Mouse (Mus musculus): ENCODE measurements around the gene Fermt2. TPM values are rescaled to one million over a fixed set of nuclear protein-coding genes. Genes with fewer than 3 reads are reported as not detected.
A peak's percentile ranks its signal among the peaks of the same experiment; 100 is the strongest.

Fermt2 gene
- polyA plus RNA-seq, 1 experiment from 2014 or later = 65.8 TPM

DNA sequence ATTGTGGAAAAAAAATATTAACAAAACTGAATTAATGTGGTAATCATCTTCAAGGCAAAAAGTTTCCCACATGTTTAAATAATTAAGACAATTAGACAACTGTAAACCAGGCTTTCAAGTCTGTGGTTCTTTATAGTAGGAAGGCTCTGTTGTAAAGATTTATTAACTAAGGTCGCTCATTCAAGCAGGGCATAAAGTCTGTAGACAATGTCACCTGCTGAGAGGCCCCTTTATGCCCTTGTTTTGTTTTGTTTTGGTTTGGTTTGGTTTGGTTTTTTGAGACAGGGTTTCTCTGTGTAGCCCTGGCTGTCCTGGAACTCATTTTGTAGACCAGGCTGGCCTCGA, 91.0 kb downstream of the Fermt2 start:
- no peaks in the 10 kb centered on the region for H3K36me3 ChIP-seq (ENCODE audit: control insufficient read depth, insufficient read depth, low read length)
- H3K27me3 ChIP-seq (ENCODE audit: control insufficient read depth, insufficient read depth, low read length) = no peaks in the 10 kb centered on the region
- WGBS = 82% methylated on average over 2 of the region's 2 CpGs
- no peaks in the 10 kb centered on the region for H3K9me3 ChIP-seq (ENCODE audit: control insufficient read depth, low read length)
- no peak overlapping the region for H3K27ac ChIP-seq (ENCODE audit: low read depth, low read length)
- H3K9ac ChIP-seq (ENCODE audit: low read length) = no peak overlapping the region
- peak; percentile 21 for DNase-seq (ENCODE audit: low spot score, missing footprints)
- no peak overlapping the region for H3K4me3 ChIP-seq (ENCODE audit: low read depth, low read length)
- ATAC-seq (ENCODE audit: low FRiP score) = no peak
- no peaks in the 10 kb centered on the region for H3K4me1 ChIP-seq (ENCODE audit: control insufficient read depth, insufficient read depth, low read length)
- H3K4me2 ChIP-seq = no peak overlapping the region

DNA sequence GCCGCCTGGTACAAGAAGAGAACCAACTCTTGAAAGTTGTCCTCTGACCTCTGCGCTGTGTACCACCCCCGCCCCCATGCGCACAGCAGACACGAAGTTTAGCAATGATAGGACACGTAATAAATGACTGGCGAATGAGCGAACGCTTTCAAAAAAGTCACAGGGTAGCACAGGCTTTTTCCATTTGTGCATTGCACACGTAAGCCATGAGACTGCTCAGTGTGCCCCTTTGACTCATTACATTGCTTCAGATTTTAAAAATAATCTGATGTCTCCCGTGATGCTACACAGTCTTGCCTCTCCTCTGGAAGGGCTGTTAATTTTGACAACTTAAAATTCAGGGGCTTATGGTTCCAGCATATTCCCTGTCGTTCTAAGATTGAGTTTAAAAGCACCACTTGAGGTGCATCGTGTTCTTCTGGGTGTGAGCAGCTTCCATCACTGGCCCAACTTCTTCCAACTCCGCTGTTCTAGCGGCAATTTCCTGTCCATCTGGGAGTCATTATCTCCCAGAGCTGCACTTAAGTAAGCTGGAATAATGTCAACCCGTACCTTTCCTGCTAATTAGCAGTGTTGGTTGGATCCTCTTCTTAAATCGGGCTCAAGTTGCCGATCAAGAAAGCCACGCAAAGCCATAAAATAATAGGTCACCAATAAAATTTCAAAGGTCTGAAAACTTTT, 91.5 kb downstream of the Fermt2 start:
- H3K27me3 ChIP-seq (ENCODE audit: control insufficient read depth, insufficient read depth, low read length) = no peaks in the 10 kb centered on the region
- no peak overlapping the region for H3K27ac ChIP-seq (ENCODE audit: low read depth, low read length)
- ATAC-seq (ENCODE audit: low FRiP score) (no peak), DNase-seq (ENCODE audit: low spot score, missing footprints) (peak; percentile 81)
- no peak overlapping the region for H3K4me2 ChIP-seq
- 83% methylated on average over 19 of the region's 19 CpGs for WGBS
- H3K9me3 ChIP-seq (ENCODE audit: control insufficient read depth, low read length) = no peaks in the 10 kb centered on the region
- H3K36me3 ChIP-seq (ENCODE audit: control insufficient read depth, insufficient read depth, low read length) = no peaks in the 10 kb centered on the region
- no peak overlapping the region for H3K4me3 ChIP-seq (ENCODE audit: low read depth, low read length)
- H3K9ac ChIP-seq (ENCODE audit: low read length) = no peak overlapping the region
- no peaks in the 10 kb centered on the region for H3K4me1 ChIP-seq (ENCODE audit: control insufficient read depth, insufficient read depth, low read length)

DNA sequence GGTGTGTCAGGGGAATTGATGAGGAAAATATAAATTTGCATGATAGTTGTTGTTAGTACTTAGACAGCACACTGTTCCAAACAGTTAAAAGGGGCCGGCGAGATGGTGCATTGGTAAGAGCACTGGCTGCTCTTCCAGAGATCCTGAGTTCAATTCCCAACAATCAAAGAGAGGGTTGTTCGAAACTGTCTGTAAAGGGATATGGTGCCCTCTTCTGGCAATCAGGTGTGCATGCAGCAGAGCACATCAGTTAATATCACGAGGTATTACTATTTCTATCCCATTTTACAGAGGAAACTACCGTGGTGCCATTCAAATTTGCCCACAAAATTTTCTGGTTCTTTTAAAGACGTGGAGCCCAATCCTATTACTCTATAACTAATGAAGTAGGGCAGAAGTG, 95.7 kb downstream of the Fermt2 start:
- no peaks in the 10 kb centered on the region for H3K27me3 ChIP-seq (ENCODE audit: control insufficient read depth, insufficient read depth, low read length)
- H3K4me2 ChIP-seq = no peak overlapping the region
- DNase-seq (ENCODE audit: low spot score, missing footprints) (no peak), ATAC-seq (ENCODE audit: low FRiP score) (no peak)
- H3K9me3 ChIP-seq (ENCODE audit: control insufficient read depth, low read length) = peaks cover 4% of the 10 kb centered on the region; the same call in 1 of the 2 replicates
- no peaks in the 10 kb centered on the region for H3K36me3 ChIP-seq (ENCODE audit: control insufficient read depth, insufficient read depth, low read length)
- no peaks in the 10 kb centered on the region for H3K4me1 ChIP-seq (ENCODE audit: control insufficient read depth, insufficient read depth, low read length)
- no peak overlapping the region for H3K4me3 ChIP-seq (ENCODE audit: low read depth, low read length)
- WGBS = 72% methylated on average over 6 of the region's 6 CpGs
- H3K9ac ChIP-seq (ENCODE audit: low read length) = no peak overlapping the region
- no peak overlapping the region for H3K27ac ChIP-seq (ENCODE audit: low read depth, low read length)

DNA sequence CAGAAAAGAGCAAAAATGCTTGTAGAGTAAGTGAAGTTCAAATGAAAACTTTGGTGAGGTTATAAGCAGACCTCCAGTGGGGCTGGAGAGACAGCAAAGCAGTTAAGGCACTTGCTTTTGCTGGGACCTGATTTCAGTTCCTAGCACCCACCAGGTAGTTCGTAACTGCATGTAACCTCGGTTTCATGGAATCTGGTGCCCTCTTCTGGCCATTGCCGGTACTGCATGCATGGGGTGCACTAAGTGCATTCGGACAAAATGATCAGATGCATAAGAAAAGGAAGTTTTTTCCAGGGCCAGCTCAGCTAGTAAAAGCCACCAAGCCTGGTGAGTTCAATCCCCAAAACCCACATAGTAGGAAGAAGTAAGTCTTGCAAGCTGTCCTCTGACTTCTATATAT, 97.9 kb downstream of the Fermt2 start:
- ATAC-seq (ENCODE audit: low FRiP score) (no peak), DNase-seq (ENCODE audit: low spot score, missing footprints) (no peak)
- no peak overlapping the region for H3K4me2 ChIP-seq
- peaks cover 4% of the 10 kb centered on the region; the same call in 1 of the 2 replicates for H3K9me3 ChIP-seq (ENCODE audit: control insufficient read depth, low read length)
- H3K36me3 ChIP-seq (ENCODE audit: control insufficient read depth, insufficient read depth, low read length) = no peaks in the 10 kb centered on the region
- WGBS = 76% methylated on average over 4 of the region's 4 CpGs
- no peak overlapping the region for H3K4me3 ChIP-seq (ENCODE audit: low read depth, low read length)
- H3K27me3 ChIP-seq (ENCODE audit: control insufficient read depth, insufficient read depth, low read length) = no peaks in the 10 kb centered on the region
- H3K9ac ChIP-seq (ENCODE audit: low read length) = no peak overlapping the region
- H3K27ac ChIP-seq (ENCODE audit: low read depth, low read length) = no peak overlapping the region
- no peaks in the 10 kb centered on the region for H3K4me1 ChIP-seq (ENCODE audit: control insufficient read depth, insufficient read depth, low read length)

DNA sequence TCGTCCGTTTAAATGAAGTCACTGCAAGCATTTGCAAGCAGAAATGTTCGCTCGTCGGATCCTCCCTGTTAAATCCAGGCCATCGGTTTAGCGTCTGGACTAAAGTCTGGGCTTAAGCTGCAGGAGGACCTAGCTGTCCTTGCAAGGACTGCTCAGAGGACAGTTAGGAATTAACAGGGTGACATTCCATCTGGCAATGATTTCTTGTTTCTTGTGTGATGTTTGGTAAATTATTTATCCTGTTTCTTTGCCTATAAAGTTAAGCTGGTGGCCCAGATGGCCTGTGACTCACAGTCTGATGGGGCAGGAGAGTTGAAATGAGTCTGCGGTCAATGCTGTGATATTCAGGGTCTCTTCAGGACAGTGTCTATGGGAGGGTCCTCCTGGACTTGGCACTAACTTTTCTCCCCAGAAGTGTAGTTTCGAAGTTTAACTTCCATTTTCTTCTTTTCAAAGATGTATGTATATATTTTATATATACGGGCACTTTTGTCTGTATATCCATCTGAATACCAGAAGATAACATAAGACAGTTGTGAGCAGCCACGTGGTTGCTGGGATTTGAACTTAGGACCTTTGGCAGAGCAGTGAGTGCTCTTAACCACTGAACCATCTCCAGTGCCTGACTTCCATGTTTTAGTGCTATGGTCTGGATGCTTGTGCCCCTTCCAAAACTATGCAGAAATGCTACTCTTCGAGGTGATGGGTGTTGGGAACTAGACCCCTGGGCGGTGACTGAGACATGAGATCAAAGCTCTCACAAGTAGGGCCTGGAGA, 99.7 kb downstream of the Fermt2 start:
- Histone ChIP-seq H3K4me1 (ENCODE audit: control insufficient read depth, insufficient read depth, low read length) (no peaks in the 10 kb centered on the region), H3K4me2 (no peak overlapping the region), H3K9me3 (ENCODE audit: control insufficient read depth, low read length) (peaks cover 4% of the 10 kb centered on the region; the same call in 1 of the 2 replicates), H3K36me3 (ENCODE audit: control insufficient read depth, insufficient read depth, low read length) (no peaks in the 10 kb centered on the region), H3K4me3 (ENCODE audit: low read depth, low read length) (no peak overlapping the region), H3K9ac (ENCODE audit: low read length) (no peak overlapping the region), H3K27me3 (ENCODE audit: control insufficient read depth, insufficient read depth, low read length) (no peaks in the 10 kb centered on the region), H3K27ac (ENCODE audit: low read depth, low read length) (no peak overlapping the region)
- no peak for DNase-seq (ENCODE audit: low spot score, missing footprints)
- 90% methylated on average over 13 of the region's 13 CpGs for WGBS
- ATAC-seq (ENCODE audit: low FRiP score) = no peak

DNA sequence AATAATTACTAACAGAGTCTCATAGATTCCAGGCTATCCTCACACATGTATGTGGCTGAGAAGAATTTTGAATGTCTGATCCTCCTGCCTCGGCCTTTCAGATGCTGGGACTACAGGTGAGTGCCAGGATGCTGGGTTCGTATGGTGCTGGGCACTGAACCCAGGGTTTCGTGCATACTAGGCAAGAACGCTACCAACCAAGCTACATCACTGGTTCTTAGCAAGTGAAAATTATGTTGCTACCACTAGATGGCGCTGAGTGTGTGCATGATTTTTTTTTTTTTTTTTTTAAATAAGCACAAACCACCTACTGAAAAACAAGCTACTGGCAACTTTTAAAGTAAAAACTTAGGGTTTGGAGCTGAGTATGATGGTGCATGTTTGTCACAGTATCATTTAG, 106.7 kb downstream of the Fermt2 start:
- Histone ChIP-seq H3K36me3 (ENCODE audit: control insufficient read depth, insufficient read depth, low read length) (no peaks in the 10 kb centered on the region), H3K27me3 (ENCODE audit: control insufficient read depth, insufficient read depth, low read length) (no peaks in the 10 kb centered on the region), H3K9ac (ENCODE audit: low read length) (no peak overlapping the region), H3K4me2 (no peak overlapping the region), H3K27ac (ENCODE audit: low read depth, low read length) (no peak overlapping the region), H3K4me3 (ENCODE audit: low read depth, low read length) (no peak overlapping the region), H3K9me3 (ENCODE audit: control insufficient read depth, low read length) (no peaks in the 10 kb centered on the region), H3K4me1 (ENCODE audit: control insufficient read depth, insufficient read depth, low read length) (no peaks in the 10 kb centered on the region)
- 14% methylated on average over 5 of the region's 5 CpGs for WGBS
- DNase-seq (ENCODE audit: low spot score, missing footprints) = peak; percentile 92
- ATAC-seq (ENCODE audit: low FRiP score) = peak; percentile 44; the same call in 1 of the 2 replicates

DNA sequence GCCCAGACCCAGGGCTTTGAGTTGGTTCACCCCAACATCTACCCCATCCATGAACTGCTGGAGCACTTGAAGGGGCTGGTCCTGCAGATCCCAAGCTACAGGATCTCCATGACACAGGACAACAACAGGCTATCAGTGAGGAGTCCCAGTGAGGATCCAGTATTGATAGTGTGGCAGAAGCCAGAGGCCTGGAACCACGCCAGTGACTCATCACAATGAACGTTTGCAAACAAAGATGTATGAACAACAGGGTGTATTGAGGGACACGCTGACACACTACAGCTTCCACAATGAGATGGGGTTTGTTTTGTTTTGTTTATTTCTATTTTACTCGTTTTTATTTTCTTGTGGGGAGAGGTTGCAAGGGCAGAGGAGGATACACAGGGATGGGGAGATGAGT, 107.5 kb downstream of the Fermt2 start:
- H3K27me3 ChIP-seq (ENCODE audit: control insufficient read depth, insufficient read depth, low read length) = no peaks in the 10 kb centered on the region
- ATAC-seq (ENCODE audit: low FRiP score) (no peak), DNase-seq (ENCODE audit: low spot score, missing footprints) (no peak)
- H3K4me1 ChIP-seq (ENCODE audit: control insufficient read depth, insufficient read depth, low read length) = no peaks in the 10 kb centered on the region
- no peak overlapping the region for H3K27ac ChIP-seq (ENCODE audit: low read depth, low read length)
- WGBS = 75% methylated on average over 4 of the region's 4 CpGs
- no peaks in the 10 kb centered on the region for H3K36me3 ChIP-seq (ENCODE audit: control insufficient read depth, insufficient read depth, low read length)
- H3K9ac ChIP-seq (ENCODE audit: low read length) = no peak overlapping the region
- H3K4me2 ChIP-seq = no peak overlapping the region
- no peaks in the 10 kb centered on the region for H3K9me3 ChIP-seq (ENCODE audit: control insufficient read depth, low read length)
- H3K4me3 ChIP-seq (ENCODE audit: low read depth, low read length) = no peak overlapping the region

DNA sequence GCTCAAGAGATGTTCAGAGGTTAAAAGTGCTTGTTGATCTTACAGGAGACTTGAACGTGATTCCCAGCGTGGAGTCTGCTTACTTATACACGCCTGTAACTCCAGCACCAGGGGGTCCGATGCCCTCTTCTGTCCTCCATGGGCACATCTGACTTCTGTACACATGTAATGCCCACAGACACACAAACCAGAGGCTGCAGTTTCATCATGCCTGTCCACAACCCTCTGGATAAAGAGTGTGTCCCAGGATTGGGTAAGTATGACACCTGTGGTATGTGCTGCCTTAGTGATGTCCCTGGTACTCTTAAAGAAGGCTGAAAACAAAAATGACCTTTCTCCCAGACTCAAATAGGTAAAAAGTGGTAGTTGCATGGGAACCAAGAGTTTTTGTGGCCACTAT, 110.6 kb downstream of the Fermt2 start:
- H3K4me1 ChIP-seq (ENCODE audit: control insufficient read depth, insufficient read depth, low read length) = no peaks in the 10 kb centered on the region
- no peak overlapping the region for H3K9ac ChIP-seq (ENCODE audit: low read length)
- H3K4me3 ChIP-seq (ENCODE audit: low read depth, low read length) = no peak overlapping the region
- H3K27ac ChIP-seq (ENCODE audit: low read depth, low read length) = no peak overlapping the region
- DNase-seq (ENCODE audit: low spot score, missing footprints) = no peak
- no peak for ATAC-seq (ENCODE audit: low FRiP score)
- H3K27me3 ChIP-seq (ENCODE audit: control insufficient read depth, insufficient read depth, low read length) = no peaks in the 10 kb centered on the region
- H3K9me3 ChIP-seq (ENCODE audit: control insufficient read depth, low read length) = no peaks in the 10 kb centered on the region
- WGBS = 79% methylated on average over 4 of the region's 4 CpGs
- H3K4me2 ChIP-seq = no peak overlapping the region
- H3K36me3 ChIP-seq (ENCODE audit: control insufficient read depth, insufficient read depth, low read length) = no peaks in the 10 kb centered on the region

DNA sequence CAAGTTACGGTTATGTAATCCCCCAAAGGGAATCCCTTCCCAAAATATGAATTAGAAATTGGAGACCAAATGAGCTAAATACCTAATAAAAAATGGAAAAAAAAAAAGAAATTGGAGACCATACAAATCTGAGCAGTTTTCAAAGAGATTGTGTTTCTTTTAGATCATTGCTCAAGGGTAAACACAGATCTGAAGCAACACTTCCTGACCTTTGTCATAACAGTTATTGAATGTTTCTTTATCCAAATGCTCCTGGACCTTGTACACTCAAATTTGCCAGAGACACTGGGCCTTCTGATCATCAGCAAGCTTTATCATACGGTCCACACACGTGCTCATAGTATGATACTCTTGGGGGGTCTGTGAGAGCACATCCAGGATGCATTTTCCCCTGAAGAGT, 111.4 kb downstream of the Fermt2 start:
- no peak overlapping the region for H3K9ac ChIP-seq (ENCODE audit: low read length)
- no peaks in the 10 kb centered on the region for H3K36me3 ChIP-seq (ENCODE audit: control insufficient read depth, insufficient read depth, low read length)
- 93% methylated on average over 3 of the region's 3 CpGs for WGBS
- DNase-seq (ENCODE audit: low spot score, missing footprints) (no peak), ATAC-seq (ENCODE audit: low FRiP score) (no peak)
- H3K27me3 ChIP-seq (ENCODE audit: control insufficient read depth, insufficient read depth, low read length) = no peaks in the 10 kb centered on the region
- H3K4me2 ChIP-seq = no peak overlapping the region
- no peak overlapping the region for H3K27ac ChIP-seq (ENCODE audit: low read depth, low read length)
- H3K9me3 ChIP-seq (ENCODE audit: control insufficient read depth, low read length) = no peaks in the 10 kb centered on the region
- no peaks in the 10 kb centered on the region for H3K4me1 ChIP-seq (ENCODE audit: control insufficient read depth, insufficient read depth, low read length)
- no peak overlapping the region for H3K4me3 ChIP-seq (ENCODE audit: low read depth, low read length)
